Mouse (Mus musculus) erythroblast, embryonic 14.5 days (primary cell): ENCODE data around the gene St5.

Experiments used
- GATA1 ChIP-seq: IDR thresholded peaks from 2 replicates; pipeline ENCODE4 v1.6.1; 2012; ENCODE audit warnings: low read length, inconsistent platforms, mixed read lengths
- TAL1 ChIP-seq: IDR thresholded peaks from 3 replicates; pipeline ENCODE4 v1.6.1; 2012; ENCODE audit warnings: low read length, inconsistent platforms, mixed read lengths

GRCm38 (mm10) chr7:109544792-109545191 lies 158.6 kb downstream of the St5 start:
- TF ChIP-seq TAL1 (no peak), GATA1 (no peak)
